1 mouse cellular context compared by ENCODE assay signal in genomic region chr15:31546291-31546690, GRCm38 (mm10).
TF ChIP-seq lines count a peak whose summit lies in the region.

No protein-coding gene starts in this region.

TF ChIP-seq in CH12.LX, 34 proteins besides CTCF, POLR2A, EP300 and RAD21 (continued from another document):
- TF ChIP-seq MXI1 (IDR thresholded peaks at IDR 0.05; ENCODE audit: low read depth, low read length) (no peak), CHD2 (IDR thresholded peaks at IDR 0.05; ENCODE audit: low read length) (no peak), MAZ (IDR thresholded peaks at IDR 0.05; ENCODE audit: low read depth, low read length) (no peak), NELFE (IDR thresholded peaks at IDR 0.05; ENCODE audit: low read depth, low read length) (no peak), ELF1 (IDR thresholded peaks at IDR 0.05; ENCODE audit: low read depth, low read length) (no peak), UBTF (IDR thresholded peaks at IDR 0.05; ENCODE audit: low read depth, low read length) (no peak), ETS1 (conservative IDR thresholded peaks at IDR 0.05; ENCODE audit: low read depth, low read length) (no peak; the same call in 1 of the 2 replicates), TBP (conservative IDR thresholded peaks at IDR 0.05; ENCODE audit: low read depth, low read length) (no peak), USF2 (conservative IDR thresholded peaks at IDR 0.05; ENCODE audit: low read depth, low read length) (no peak), PAX5 (IDR thresholded peaks at IDR 0.05; ENCODE audit: low read length) (no peak), JUND (conservative IDR thresholded peaks at IDR 0.05; ENCODE audit: low read depth, low read length) (peak; percentile 78), MAX (IDR thresholded peaks at IDR 0.05; ENCODE audit: low read length) (no peak), TCF12 (IDR thresholded peaks at IDR 0.05; ENCODE audit: low read depth, low read length) (no peak), CHD1 (IDR thresholded peaks at IDR 0.05; ENCODE audit: low read depth, low read length) (no peak), USF1 (IDR thresholded peaks at IDR 0.05; ENCODE audit: low read depth, low read length) (no peak), MEF2A (IDR thresholded peaks at IDR 0.05; ENCODE audit: borderline replicate concordance, low read depth, low read length) (peak; percentile 49; the same call in 1 of the 2 replicates), HCFC1 (IDR thresholded peaks at IDR 0.05; ENCODE audit: low read depth, low read length) (no peak), BHLHE40 (IDR thresholded peaks at IDR 0.05; ENCODE audit: low read depth, low read length) (no peak), KAT2A (IDR thresholded peaks at IDR 0.05; ENCODE audit: insufficient replicate concordance, low read length) (no peak), SIN3A (IDR thresholded peaks at IDR 0.05; ENCODE audit: low read length) (no peak), NRF1 (IDR thresholded peaks at IDR 0.05; ENCODE audit: low read depth, low read length) (no peak), IRF4 (IDR thresholded peaks at IDR 0.05; ENCODE audit: low read depth, low read length) (peak; percentile 79), ZNF384 (IDR thresholded peaks at IDR 0.05; ENCODE audit: low read depth, low read length) (no peak), RCOR1 (conservative IDR thresholded peaks at IDR 0.05; ENCODE audit: low read depth, low read length) (no peak), JUN (IDR thresholded peaks at IDR 0.05; ENCODE audit: insufficient read depth, low read depth, low read length) (peak; percentile 54), ZKSCAN1 (IDR thresholded peaks at IDR 0.05; ENCODE audit: borderline replicate concordance, low read depth, low read length) (no peak), POLR2AphosphoS2 (IDR thresholded peaks at IDR 0.05; ENCODE audit: low read depth, low read length) (no peak), ZMIZ1 (IDR thresholded peaks at IDR 0.05; ENCODE audit: low read depth, low read length) (no peak), MYC (IDR thresholded peaks at IDR 0.05; ENCODE audit: low read depth, low read length) (no peak), MAFK (IDR thresholded peaks at IDR 0.05; ENCODE audit: insufficient replicate concordance, low read length) (peak; percentile 17; the same call in 1 of the 2 replicates)
